Mouse (Mus musculus) CH12.LX (cell line): ENCODE measurements around the gene Dnajc5. TPM values are rescaled to one million over a fixed set of nuclear protein-coding genes. Genes with fewer than 3 reads are reported as not detected.

ENCODE experiments used
- DNase-seq: peaks from one replicate; pipeline ENCODE4 v3.0.0-alpha.2; 2013; ENCODE audit errors: extremely low read depth
- H3K27ac ChIP-seq: 2 replicates; pipeline ENCODE4 v1.5.1; 2012; ENCODE audit warnings: low read depth, mild to moderate bottlenecking, control low read depth, moderate library complexity; ENCODE audit not compliant: insufficient read depth
- H3K27me3 ChIP-seq: replicated peaks from 2 replicates; pipeline ENCODE3; 2012; ENCODE audit warnings: inconsistent platforms
- H3K36me3 ChIP-seq, 2 experiments: replicated peaks in 1 of 2; 2 replicates each; pipeline versions ENCODE3 to v1.6.1; 2012; ENCODE audit warnings: inconsistent platforms in 1 of 2, low read length in 1 of 2, mild to moderate bottlenecking in 1 of 2, mixed read lengths in 1 of 2, moderate library complexity in 1 of 2; ENCODE audit not compliant: control insufficient read depth in 1 of 2, insufficient read depth in 1 of 2
- H3K4me1 ChIP-seq, 2 experiments: 2 replicates each; pipeline ENCODE4 v1.6.1; 2012; ENCODE audit warnings: inconsistent platforms in 1 of 2, moderate library complexity in 1 of 2; ENCODE audit not compliant: insufficient read depth in 2 of 2, control insufficient read depth in 1 of 2
- H3K4me2 ChIP-seq: 2 replicates; pipeline ENCODE4 v1.6.1; 2012; ENCODE audit warnings: low read depth, mild to moderate bottlenecking, control low read depth; ENCODE audit not compliant: poor library complexity, insufficient read depth, severe bottlenecking
- H3K4me3 ChIP-seq, 3 experiments: fragments of 150-350 bp in 1 of 3; sonication (generic) in 1 of 3; replicated peaks in 1 of 3; 2 replicates each; pipeline versions ENCODE3 to v1.5.1; 2011 to 2012; ENCODE audit warnings: low read depth in 2 of 3, low read length in 2 of 3, mild to moderate bottlenecking in 2 of 3, moderate library complexity in 2 of 3, control low read depth in 1 of 3, improper control_type of control experiment in 1 of 3, inconsistent platforms in 1 of 3, mixed read lengths in 1 of 3; ENCODE audit not compliant: poor library complexity in 1 of 3
- H3K79me2 ChIP-seq: replicated peaks from 2 replicates; pipeline ENCODE4 v1.6.1; 2012; ENCODE audit warnings: mild to moderate bottlenecking, moderate library complexity; ENCODE audit not compliant: control insufficient read depth, poor library complexity, insufficient read depth, severe bottlenecking; ENCODE audit errors: extremely low read depth
- H3K9ac ChIP-seq: 2 replicates; pipeline ENCODE4 v1.6.1; 2012; ENCODE audit warnings: low read depth, mild to moderate bottlenecking, control low read depth, moderate library complexity; ENCODE audit not compliant: insufficient read depth
- H3K9me3 ChIP-seq: replicated peaks from 2 replicates; pipeline ENCODE3; 2012; ENCODE audit warnings: low read length, inconsistent platforms, mixed read lengths
- BHLHE40 ChIP-seq: IDR thresholded peaks from 2 replicates; pipeline ENCODE4 v1.6.1; 2011; ENCODE audit warnings: mild to moderate bottlenecking, low read depth, low read length, improper control_type of control experiment
- CTCF ChIP-seq, 2 experiments: IDR thresholded peaks in 1 of 2; conservative IDR thresholded peaks in 1 of 2; 2 replicates each; pipeline ENCODE4 v1.5.1; 2011 to 2012; ENCODE audit warnings: low read depth in 2 of 2, low read length in 2 of 2, improper control_type of control experiment in 1 of 2, inconsistent platforms in 1 of 2, mild to moderate bottlenecking in 1 of 2, moderate library complexity in 1 of 2
- EP300 ChIP-seq: IDR thresholded peaks from 2 replicates; pipeline ENCODE4 v1.6.1; 2011; ENCODE audit warnings: low read length, improper control_type of control experiment
- ETS1 ChIP-seq: conservative IDR thresholded peaks from 2 replicates; pipeline ENCODE4 v1.6.1; 2012; ENCODE audit warnings: low read depth, mild to moderate bottlenecking, inconsistent platforms, low read length, improper control_type of control experiment, moderate library complexity
- HCFC1 ChIP-seq: IDR thresholded peaks from 2 replicates; pipeline ENCODE4 v1.6.1; 2012; ENCODE audit warnings: low read depth, mild to moderate bottlenecking, inconsistent platforms, low read length, improper control_type of control experiment
- IRF4 ChIP-seq: IDR thresholded peaks from 2 replicates; pipeline ENCODE4 v1.6.1; 2014; ENCODE audit warnings: low read depth, mild to moderate bottlenecking, inconsistent platforms, low read length, improper control_type of control experiment
- JUN ChIP-seq: IDR thresholded peaks from 2 replicates; pipeline ENCODE4 v1.6.1; 2011; ENCODE audit warnings: low read depth, mild to moderate bottlenecking, low read length, improper control_type of control experiment, moderate library complexity; ENCODE audit not compliant: insufficient read depth
- JUND ChIP-seq: conservative IDR thresholded peaks from 2 replicates; pipeline ENCODE4 v1.6.1; 2011; ENCODE audit warnings: low read depth, low read length, improper control_type of control experiment
- MAFK ChIP-seq: IDR thresholded peaks from 2 replicates; pipeline ENCODE4 v1.6.1; 2011; ENCODE audit warnings: low read length, improper control_type of control experiment; ENCODE audit not compliant: insufficient replicate concordance
- MAX ChIP-seq: IDR thresholded peaks from 2 replicates; pipeline ENCODE4 v1.6.1; 2011; ENCODE audit warnings: low read length, improper control_type of control experiment
- MAZ ChIP-seq: IDR thresholded peaks from 2 replicates; pipeline ENCODE4 v1.6.1; 2012; ENCODE audit warnings: low read depth, mild to moderate bottlenecking, inconsistent platforms, low read length, improper control_type of control experiment, moderate library complexity
- MXI1 ChIP-seq: IDR thresholded peaks from 2 replicates; pipeline ENCODE4 v1.6.1; 2011; ENCODE audit warnings: mild to moderate bottlenecking, low read depth, low read length, improper control_type of control experiment
- MYC ChIP-seq: IDR thresholded peaks from 2 replicates; pipeline ENCODE4 v1.6.1; 2011; ENCODE audit warnings: low read depth, mild to moderate bottlenecking, improper control_type of control experiment, low read length
- NRF1 ChIP-seq: IDR thresholded peaks from 2 replicates; pipeline ENCODE4 v1.6.1; 2014; ENCODE audit warnings: low read depth, mild to moderate bottlenecking, inconsistent platforms, low read length, improper control_type of control experiment, moderate library complexity
- PAX5 ChIP-seq: IDR thresholded peaks from 2 replicates; pipeline ENCODE4 v1.6.1; 2012; ENCODE audit warnings: low read length, inconsistent platforms, mixed read lengths
- POLR2AphosphoS2 ChIP-seq: IDR thresholded peaks from 2 replicates; pipeline ENCODE4 v1.6.1; 2011; ENCODE audit warnings: low read depth, low read length, improper control_type of control experiment
- SMC3 ChIP-seq: IDR thresholded peaks from 2 replicates; pipeline ENCODE4 v1.6.1; 2011; ENCODE audit warnings: low read depth, low read length, improper control_type of control experiment
- TCF12 ChIP-seq: IDR thresholded peaks from 2 replicates; pipeline ENCODE4 v1.6.1; 2014; ENCODE audit warnings: low read depth, mild to moderate bottlenecking, inconsistent platforms, low read length, improper control_type of control experiment
- USF1 ChIP-seq: IDR thresholded peaks from 2 replicates; pipeline ENCODE4 v1.6.1; 2014; ENCODE audit warnings: low read depth, mild to moderate bottlenecking, inconsistent platforms, low read length, improper control_type of control experiment
- ZMIZ1 ChIP-seq: IDR thresholded peaks from 2 replicates; pipeline ENCODE4 v1.6.1; 2012; ENCODE audit warnings: low read depth, mild to moderate bottlenecking, inconsistent platforms, low read length, improper control_type of control experiment
- ZNF384 ChIP-seq: IDR thresholded peaks from 2 replicates; pipeline ENCODE4 v1.6.1; 2012; ENCODE audit warnings: low read depth, low read length, improper control_type of control experiment, inconsistent platforms
- dilution Hi-C: fragments of 300-500 bp; cut with MboI; formaldehyde crosslinking; loops from 2 replicates; pipeline ENCODE4 v1.14.3; 2020; ENCODE audit warnings: low sequenced_read_pairs; ENCODE audit not compliant: extremely low pct_unique_long_range_greater_than_20kb, extremely low pct_ligation_motif_present
- in situ Hi-C: fragments of 300-500 bp; cut with MboI; formaldehyde crosslinking; loops from 3 replicates; pipeline ENCODE4 v1.14.3; 2019; ENCODE audit warnings: low sequenced_read_pairs, low pct_ligation_motif_present, low pct_unique_long_range_greater_than_20kb, mixed read lengths
- polyA plus RNA-seq: library from polyadenylated mRNA; unstranded; fragments of >175 nt; gene quantifications from 2 replicates; pipeline ENCODE4 v1.2.1, GENCODE M21; 2012; ENCODE audit warnings: low read depth; ENCODE audit not compliant: insufficient read length
- total RNA-seq, 2 experiments: library from RNA; depleted of rRNA; stranded (reverse); fragments of 300-350 nt in 1 of 2; fragments of >200 nt in 1 of 2; gene quantifications; 2 replicates each; pipeline ENCODE4 v1.2.3; 2012 to 2014

Gene Dnajc5
- total and polyA plus RNA-seq, 3 experiments: 51.1 to 54.6 (median 54.5) TPM

DNA sequence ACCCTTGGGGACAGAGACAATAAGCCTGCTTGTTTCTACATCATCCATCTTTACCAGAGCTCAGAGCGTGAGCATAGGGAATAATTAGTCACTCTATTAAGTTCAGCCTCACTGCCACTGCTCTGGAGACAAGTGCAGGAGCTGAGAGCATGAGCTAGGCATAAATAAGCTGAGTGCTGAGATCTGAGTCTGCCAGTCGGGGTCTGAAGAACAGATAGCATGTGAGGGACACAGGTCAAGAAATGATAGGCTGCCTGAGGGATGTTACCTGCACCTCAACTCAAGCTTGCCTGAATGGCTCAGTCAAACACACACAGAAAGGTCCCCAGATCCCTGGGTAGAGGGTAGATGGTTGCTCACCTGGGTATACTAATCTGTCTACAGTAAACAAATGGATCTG, 56.8 kb downstream of the Dnajc5 start:
- Histone ChIP-seq H3K36me3 (peaks cover 23 to 55% of the 10 kb centered on the region in 2 experiments), H3K9me3 (no peaks in the 10 kb centered on the region)
- in situ Hi-C loops: loop anchor here (5.0 kb wide), 1 partner anchor 185 kb away; no protein-coding TSS in a partner anchor
- no peak for DNase-seq
- TF ChIP-seq NRF1 (no peak), ZMIZ1 (no peak), MXI1 (no peak), BHLHE40 (no peak), ZNF384 (no peak), MAZ (no peak), MYC (no peak), TCF12 (no peak), PAX5 (no peak), SMC3 (no peak), ETS1 (no peak), IRF4 (no peak), USF1 (no peak), MAFK (no peak), EP300 (no peak)
- TF ChIP-seq, all 38 proteins: peak for 0
- H3K4me3 ChIP-seq: no peak overlapping the region
- no peak overlapping the region for H3K4me2 ChIP-seq
- dilution Hi-C loops: no loop called here
- H3K27me3 ChIP-seq: no peaks in the 10 kb centered on the region
- H3K79me2 ChIP-seq: peaks cover 4% of the 10 kb centered on the region; the same call in 1 of the 2 replicates
- H3K27ac ChIP-seq: no peak overlapping the region
- H3K9ac ChIP-seq: no peak overlapping the region
- H3K4me1 ChIP-seq: peaks cover 3 to 21% of the 10 kb centered on the region in 2 experiments; a peak in 2 of 4 replicates

DNA sequence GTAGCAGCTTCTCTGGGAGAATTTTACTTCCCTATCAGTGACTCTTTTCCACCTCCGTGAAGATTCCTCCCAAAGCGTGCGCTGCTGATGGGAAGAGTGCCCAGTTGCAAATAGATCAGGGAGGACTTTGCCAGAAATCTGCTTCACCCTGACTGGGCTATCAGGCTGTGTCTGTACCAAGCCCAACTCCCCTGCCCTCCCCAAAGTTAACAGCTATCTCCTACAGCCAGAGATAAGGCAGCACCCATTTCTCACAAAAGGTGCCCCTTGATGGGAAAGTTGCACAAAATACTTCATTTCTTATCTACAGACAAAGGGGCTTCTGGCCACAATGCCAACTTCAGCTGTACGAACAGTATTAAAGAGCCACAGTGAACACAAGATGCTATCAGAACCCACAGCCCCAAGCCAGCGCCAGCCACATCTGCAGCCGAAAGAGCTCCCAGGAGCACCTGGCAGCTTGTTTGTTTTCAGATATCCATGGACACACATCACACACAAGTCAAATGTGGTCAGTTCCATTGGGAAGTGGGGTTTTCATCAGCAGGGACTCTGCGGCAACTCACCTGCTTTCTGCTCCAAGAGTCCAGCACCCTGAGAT, 57.8 kb downstream of the Dnajc5 start:
- TF ChIP-seq TCF12 (no peak), SMC3 (no peak), JUN (no peak), MAFK (no peak), MAX (no peak), POLR2AphosphoS2 (no peak), JUND (no peak), CTCF (conservative IDR thresholded peaks at IDR 0.05 in 1 of 2, IDR thresholded peaks at IDR 0.05 in 1 of 2; ENCODE audit: low read depth in 2 of 2, low read length in 2 of 2) (no peak), HCFC1 (no peak)
- no peaks in the 10 kb centered on the region for H3K9me3 ChIP-seq
- no peak overlapping the region for H3K9ac ChIP-seq
- no peak overlapping the region for H3K4me2 ChIP-seq
- H3K27ac ChIP-seq: no peak overlapping the region
- peaks cover 14 to 53% of the 10 kb centered on the region in 2 experiments for H3K36me3 ChIP-seq
- H3K4me1 ChIP-seq: peaks cover 3 to 25% of the 10 kb centered on the region in 2 experiments; a peak in 2 of 4 replicates
- H3K27me3 ChIP-seq: no peaks in the 10 kb centered on the region
- no peak overlapping the region for H3K4me3 ChIP-seq
- no peak for DNase-seq
- in situ Hi-C loops (loop anchor here (5.0 kb wide), 1 partner anchor 186 kb away; no protein-coding TSS in a partner anchor), dilution Hi-C loops (no loop called here)
- H3K79me2 ChIP-seq: peaks cover 4% of the 10 kb centered on the region; the same call in 1 of the 2 replicates
